Mouse (Mus musculus) bone marrow macrophage, adult 2 months (primary cell): Measurements from ENCODE around the gene Tamm41. TPM values are rescaled to one million over a fixed set of nuclear protein-coding genes. Genes with fewer than 3 reads are reported as not detected.

Source experiments
- H3K27ac ChIP-seq: 2 replicates; pipeline ENCODE4 v1.5.1; 2012; ENCODE audit warnings: low read depth, low read length; ENCODE audit not compliant: insufficient read depth
- H3K4me1 ChIP-seq: 2 replicates; pipeline ENCODE4 v1.6.1; 2012; ENCODE audit warnings: low read length; ENCODE audit not compliant: control insufficient read depth, insufficient read depth
- H3K4me3 ChIP-seq: 2 replicates; pipeline ENCODE4 v1.5.1; 2012; ENCODE audit warnings: mild to moderate bottlenecking, low read length, moderate library complexity; ENCODE audit not compliant: insufficient read depth
- CTCF ChIP-seq: IDR thresholded peaks from 2 replicates; pipeline ENCODE4 v1.5.1; 2012; ENCODE audit warnings: low read depth, mild to moderate bottlenecking, low read length, moderate library complexity
- POLR2A ChIP-seq: IDR thresholded peaks from 2 replicates; pipeline ENCODE4 v1.6.1; 2012; ENCODE audit warnings: mild to moderate bottlenecking, low read depth, low read length, borderline replicate concordance
- polyA plus RNA-seq: library from polyadenylated mRNA; stranded (reverse); fragments of >200 nt; gene quantifications from 2 replicates; pipeline ENCODE4 v1.2.4, GENCODE M21; 2012; ENCODE audit not compliant: missing spikeins, insufficient read depth, insufficient read length

Tamm41 gene
- polyA plus RNA-seq, 1 experiment, result 18.8 TPM

- Histone ChIP-seq H3K4me3 (no peak overlapping the region), H3K27ac (no peak overlapping the region), H3K4me1 (no peaks in the 10 kb centered on the region)
- TF ChIP-seq POLR2A (no peak), CTCF (no peak)
Measured at GRCm38 (mm10) chr6:115027485-115027992, 10.1 kb downstream of the Tamm41 start.

- no peak overlapping the region for H3K4me3 ChIP-seq
- TF ChIP-seq CTCF (no peak), POLR2A (no peak)
- no peak overlapping the region for H3K27ac ChIP-seq
- H3K4me1 ChIP-seq, result no peaks in the 10 kb centered on the region
Measured at GRCm38 (mm10) chr6:115022876-115023275, 14.8 kb downstream of the Tamm41 start.

GRCm38 (mm10) chr6:115015461-115015860, 22.2 kb downstream of the Tamm41 start:
- H3K27ac ChIP-seq, result no peak overlapping the region
- TF ChIP-seq POLR2A (no peak), CTCF (no peak)
- peaks cover 8% of the 10 kb centered on the region for H3K4me1 ChIP-seq
- no peak overlapping the region for H3K4me3 ChIP-seq

GRCm38 (mm10) chr6:115013574-115013973, 24.1 kb downstream of the Tamm41 start:
- TF ChIP-seq CTCF (no peak), POLR2A (no peak)
- Histone ChIP-seq H3K27ac (no peak overlapping the region), H3K4me1 (peaks cover 8% of the 10 kb centered on the region), H3K4me3 (no peak overlapping the region)

DNA sequence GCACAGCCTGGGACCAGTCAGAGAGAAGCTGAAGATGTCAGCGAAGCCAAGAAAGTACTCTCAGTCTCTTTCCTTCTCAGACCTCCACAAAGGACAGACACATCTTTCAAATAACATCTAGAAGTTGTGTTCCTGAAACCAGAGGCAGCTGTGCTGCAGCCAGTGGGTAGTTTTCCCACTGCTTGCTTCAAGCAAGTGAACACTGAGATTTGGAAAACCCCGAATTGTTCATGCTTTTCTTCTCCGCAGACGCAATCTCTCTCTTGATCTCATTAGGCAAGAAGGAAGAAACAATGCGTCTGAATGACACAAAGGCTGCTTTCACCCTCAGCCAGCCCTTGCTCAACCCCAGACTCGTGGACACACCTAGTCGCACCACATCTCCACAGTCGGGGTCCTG, 25.9 kb downstream of the Tamm41 start:
- Histone ChIP-seq H3K4me3 (no peak overlapping the region), H3K4me1 (peaks cover 12% of the 10 kb centered on the region)
- TF ChIP-seq POLR2A (no peak), CTCF (no peak)

GRCm38 (mm10) chr6:115010815-115011214, 26.9 kb downstream of the Tamm41 start:
- Histone ChIP-seq H3K4me1 (peaks cover 17% of the 10 kb centered on the region), H3K27ac (no peak overlapping the region), H3K4me3 (no peak overlapping the region)

More for the DNA sequence above, 25.9 kb downstream of the Tamm41 start:
- H3K27ac ChIP-seq, result no peak overlapping the region

GRCm38 (mm10) chr6:115010304-115010703, 27.4 kb downstream of the Tamm41 start:
- H3K27ac ChIP-seq, result no peak overlapping the region
- TF ChIP-seq CTCF (no peak), POLR2A (no peak)
- no peak overlapping the region for H3K4me3 ChIP-seq
- H3K4me1 ChIP-seq, result peaks cover 13% of the 10 kb centered on the region

More at GRCm38 (mm10) chr6:115010815-115011214, 26.9 kb downstream of the Tamm41 start:
- TF ChIP-seq CTCF (no peak), POLR2A (no peak)

GRCm38 (mm10) chr6:115007728-115008127, 29.9 kb downstream of the Tamm41 start:
- H3K4me3 ChIP-seq, result no peak overlapping the region
- peak; percentile 83 for TF ChIP-seq CTCF
- TF ChIP-seq POLR2A, result no peak
- H3K27ac ChIP-seq, result no peak overlapping the region
- peaks cover 9% of the 10 kb centered on the region; the same call in 1 of the 2 replicates for H3K4me1 ChIP-seq

DNA sequence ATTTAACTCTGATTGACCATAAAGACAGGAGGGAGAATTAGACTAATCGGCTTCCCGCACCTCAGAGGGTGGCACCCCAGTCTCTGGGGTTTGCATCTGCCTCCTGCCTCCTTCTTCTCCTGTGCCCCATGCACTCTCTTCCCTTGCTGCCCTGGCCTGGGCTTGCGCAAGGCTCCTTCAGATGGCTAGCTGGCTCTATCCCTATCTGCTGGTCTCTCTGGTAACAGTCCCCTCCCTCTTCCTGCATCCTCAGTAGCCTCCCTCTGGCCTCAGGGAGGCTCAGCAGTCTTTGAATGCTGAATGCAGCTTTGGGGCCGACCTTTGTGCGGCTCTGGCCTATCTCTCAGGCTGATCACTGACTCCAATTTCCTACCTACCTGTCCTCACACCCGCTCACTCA, 30.7 kb downstream of the Tamm41 start:
- TF ChIP-seq POLR2A (no peak), CTCF (no peak)
- H3K4me1 ChIP-seq, result peaks cover 9% of the 10 kb centered on the region; the same call in 1 of the 2 replicates
- no peak overlapping the region for H3K4me3 ChIP-seq
- H3K27ac ChIP-seq, result no peak overlapping the region

DNA sequence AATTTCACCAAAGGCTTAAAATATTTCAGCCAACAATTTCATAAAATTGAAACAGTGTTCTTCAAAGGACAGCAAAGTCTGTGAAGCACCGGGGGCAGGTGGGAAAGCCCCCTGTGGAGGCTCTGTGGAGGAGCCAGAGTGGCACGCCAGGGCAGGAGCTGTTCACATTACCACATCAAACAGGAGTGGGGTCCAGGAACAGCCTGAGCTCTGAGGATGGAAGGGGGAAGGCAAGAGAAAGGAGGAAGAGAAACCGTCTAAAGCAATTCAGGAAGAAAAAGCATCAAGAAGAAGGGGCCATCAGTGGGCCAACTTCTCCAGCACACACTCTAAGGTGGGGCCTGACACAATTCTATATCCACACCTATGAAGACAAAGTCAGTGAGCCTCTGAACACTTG, 31.6 kb downstream of the Tamm41 start:
- H3K27ac ChIP-seq, result no peak overlapping the region
- TF ChIP-seq POLR2A, result no peak
- TF ChIP-seq CTCF, result no peak
- H3K4me1 ChIP-seq, result peaks cover 9% of the 10 kb centered on the region; the same call in 1 of the 2 replicates
- H3K4me3 ChIP-seq, result no peak overlapping the region

DNA sequence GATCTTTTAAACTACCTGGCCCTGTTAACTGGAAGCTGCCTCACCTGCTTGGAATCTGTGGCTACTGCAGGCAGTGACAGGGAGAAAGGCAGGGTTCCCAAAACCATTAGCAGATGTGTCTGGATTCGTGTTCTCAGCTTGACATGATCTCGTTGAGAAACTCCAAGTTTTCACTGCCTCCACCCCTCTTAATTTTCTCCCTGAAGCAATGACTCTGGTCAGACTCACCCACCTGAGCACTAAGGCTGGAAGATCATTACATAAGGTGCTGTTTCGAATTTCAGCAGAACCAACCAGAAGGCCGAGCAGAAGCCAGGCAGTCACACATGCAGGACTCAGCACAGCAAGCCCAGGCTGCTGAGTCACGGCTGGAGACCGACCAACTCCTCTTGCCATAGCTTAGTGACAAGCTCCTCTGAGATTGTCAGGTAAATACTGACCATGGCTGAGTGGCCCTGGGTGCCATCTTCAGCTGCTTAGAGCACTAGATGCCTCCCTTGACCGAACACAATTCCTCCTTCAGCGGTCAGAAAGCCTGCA, 32.3 kb downstream of the Tamm41 start:
- peaks cover 9% of the 10 kb centered on the region; the same call in 1 of the 2 replicates for H3K4me1 ChIP-seq
- no peak overlapping the region for H3K4me3 ChIP-seq
- TF ChIP-seq POLR2A (no peak), CTCF (no peak)
- H3K27ac ChIP-seq, result no peak overlapping the region
